Mouse (Mus musculus): ENCODE data around the gene Zfp72.
A peak's percentile ranks its signal among the peaks of the same experiment; 100 is the strongest.

DNA sequence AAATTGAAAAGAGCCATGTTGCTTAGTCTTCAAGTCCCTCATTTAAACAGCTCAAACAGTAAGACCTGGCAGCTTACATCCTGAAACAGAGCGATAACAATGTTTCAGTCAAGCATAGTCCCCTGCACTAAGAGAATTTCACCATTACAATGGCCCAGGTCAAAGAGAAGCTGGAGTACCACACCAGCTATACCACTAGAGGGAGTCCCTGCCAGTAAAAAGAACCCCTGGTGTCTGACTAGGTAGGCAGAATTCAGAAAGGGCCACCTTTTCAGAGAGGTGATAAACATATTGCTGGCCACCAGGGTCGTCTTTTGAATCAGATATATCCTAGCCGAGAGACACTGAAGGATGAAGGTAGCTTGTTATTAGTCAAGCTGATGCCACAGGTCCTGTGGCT is 49.6 kb downstream of the Zfp72 start:
- TF ChIP-seq CTCF (IDR thresholded peaks at IDR 0.05; ENCODE audit: low read depth, low read length) (peak; percentile 15; the same call in 1 of the 2 replicates), POLR2A (IDR thresholded peaks at IDR 0.05; ENCODE audit: extremely low read depth, insufficient read depth, low read length) (no peak)
